In genomic region chr10:49441369-49441768, GRCm38 (mm10) we compare ENCODE assay signal across 23 mouse cellular contexts.
A peak's percentile ranks its signal among the peaks of the same experiment; 100 is the strongest.
DNase-seq lines count a peak whose midpoint lies in the region; ATAC-seq and TF ChIP-seq lines count a peak whose summit lies in the region.
"Had no signal": no experiment of that assay in that cellular context is flagged by ENCODE, and none has a peak within 500 bp of the region (broad histone marks: within the 10 kb centered on the region; RNA-seq: fewer than 3 reads in every experiment).

No protein-coding gene starts in this region.

- no peak overlapping the region for H3K9ac ChIP-seq in midbrain, embryonic 12.5 days (replicated peaks)
- no peak overlapping the region for H3K9ac ChIP-seq in intestine, postnatal 0 days (ENCODE audit: low read depth, low read length)
- H3K9ac ChIP-seq: embryonic facial prominence, embryonic 12.5 days; embryonic facial prominence, embryonic 15.5 days; forebrain, embryonic 12.5 days had no signal

- ATAC-seq in midbrain, embryonic 12.5 days (ENCODE audit: low FRiP score, low read depth), result 0 out of 2 replicates have a peak, but pooled peaks have one; percentile 19
- no peak for ATAC-seq in intestine, postnatal 0 days
- ATAC-seq: activated CD4-positive, CD25-positive, alpha-beta regulatory T cell, adult 4 months; forebrain, embryonic 14.5 days; forebrain, embryonic 16.5 days had no signal

- 87% methylated on average over 1 of the region's 1 CpGs for WGBS in midbrain, embryonic 12.5 days
- WGBS in midbrain, embryonic 10.5 days, result 85% methylated on average over 1 of the region's 1 CpGs
- WGBS in intestine, postnatal 0 days, result 71% methylated on average over 1 of the region's 1 CpGs

- peaks cover 4% of the 10 kb centered on the region; the same call in 1 of the 2 replicates for H3K4me1 ChIP-seq in midbrain, embryonic 12.5 days
- H3K4me1 ChIP-seq in midbrain, embryonic 10.5 days, result no peaks in the 10 kb centered on the region
- no peaks in the 10 kb centered on the region for H3K4me1 ChIP-seq in intestine, postnatal 0 days (replicated peaks; ENCODE audit: control insufficient read depth, insufficient read depth, low read length)
- H3K4me1 ChIP-seq: embryonic facial prominence, embryonic 12.5 days; embryonic facial prominence, embryonic 15.5 days; forebrain, embryonic 10.5 days; forebrain, embryonic 12.5 days had no signal

- no peak for TF ChIP-seq CTCF in intestine, postnatal 0 days (IDR thresholded peaks at IDR 0.05; ENCODE audit: low read depth)

- no peaks in the 10 kb centered on the region for H3K9me3 ChIP-seq in midbrain, embryonic 12.5 days
- H3K9me3 ChIP-seq in midbrain, embryonic 10.5 days (replicated peaks), result no peaks in the 10 kb centered on the region
- no peaks in the 10 kb centered on the region for H3K9me3 ChIP-seq in intestine, postnatal 0 days (ENCODE audit: control insufficient read depth)
- H3K9me3 ChIP-seq: embryonic facial prominence, embryonic 12.5 days; embryonic facial prominence, embryonic 15.5 days; forebrain, embryonic 10.5 days; forebrain, embryonic 12.5 days had no signal

- H3K4me3 ChIP-seq in midbrain, embryonic 12.5 days, result no peak overlapping the region
- no peak overlapping the region for H3K4me3 ChIP-seq in midbrain, embryonic 10.5 days
- no peak overlapping the region for H3K4me3 ChIP-seq in intestine, postnatal 0 days (ENCODE audit: low read depth, low read length)
- H3K4me3 ChIP-seq: embryonic facial prominence, embryonic 12.5 days; embryonic facial prominence, embryonic 15.5 days; erythroblast, embryonic 14.5 days; forebrain, embryonic 10.5 days; forebrain, embryonic 12.5 days had no signal

- no peaks in the 10 kb centered on the region for H3K27me3 ChIP-seq in midbrain, embryonic 12.5 days
- H3K27me3 ChIP-seq in midbrain, embryonic 10.5 days (ENCODE audit: low read depth, poor library complexity, severe bottlenecking), result no peaks in the 10 kb centered on the region
- H3K27me3 ChIP-seq in intestine, postnatal 0 days (replicated peaks; ENCODE audit: control insufficient read depth, insufficient read depth, low read length), result no peaks in the 10 kb centered on the region
- H3K27me3 ChIP-seq: embryonic facial prominence, embryonic 12.5 days; embryonic facial prominence, embryonic 15.5 days; forebrain, embryonic 12.5 days had no signal

- H3K4me2 ChIP-seq in midbrain, embryonic 12.5 days (replicated peaks), result no peak overlapping the region
- no peak overlapping the region for H3K4me2 ChIP-seq in intestine, postnatal 0 days (replicated peaks; ENCODE audit: low read depth)
- H3K4me2 ChIP-seq: embryonic facial prominence, embryonic 12.5 days; embryonic facial prominence, embryonic 15.5 days; forebrain, embryonic 12.5 days had no signal

- H3K36me3 ChIP-seq in midbrain, embryonic 12.5 days, result no peaks in the 10 kb centered on the region
- no peaks in the 10 kb centered on the region for H3K36me3 ChIP-seq in midbrain, embryonic 10.5 days
- H3K36me3 ChIP-seq in intestine, postnatal 0 days (ENCODE audit: control insufficient read depth, insufficient read depth), result no peaks in the 10 kb centered on the region
- H3K36me3 ChIP-seq: embryonic facial prominence, embryonic 12.5 days; embryonic facial prominence, embryonic 15.5 days; forebrain, embryonic 10.5 days; forebrain, embryonic 12.5 days had no signal

- no peak overlapping the region for H3K27ac ChIP-seq in midbrain, embryonic 12.5 days (replicated peaks)
- no peak overlapping the region for H3K27ac ChIP-seq in midbrain, embryonic 10.5 days (replicated peaks)
- no peak overlapping the region for H3K27ac ChIP-seq in intestine, postnatal 0 days (ENCODE audit: low read depth, low read length)
- H3K27ac ChIP-seq: embryonic facial prominence, embryonic 12.5 days; embryonic facial prominence, embryonic 15.5 days; forebrain, embryonic 10.5 days; forebrain, embryonic 12.5 days had no signal

- peak; percentile 10 to 13 for DNase-seq in cerebellum, postnatal 10 days
- no peak for DNase-seq in cerebellum, adult 11-12 months
- no peak for DNase-seq in midbrain, embryonic 10.5 days (ENCODE audit: low spot score)
- DNase-seq in 3T3-L1 (ENCODE audit: low read depth, low spot score), result peak; percentile 7
- peak; percentile 62 for DNase-seq in retina, postnatal 1 day
- DNase-seq: adrenal gland, adult 8-10 months; adrenal gland, postnatal 14 days; adrenal gland, postnatal 36 days; cerebellum, adult 18-20 months; cerebellum, adult 8-10 months; cerebellum, adult 9-11 months; cerebellum, postnatal 25 days; embryo, embryonic 11 days had no signal

Comparison
In these comparisons a context has a peak if more than half of its experiments do, and no peak if none do; other contexts are left out.
1. DNase-seq: peak in cerebellum, postnatal 10 days (2 of 2), 3T3-L1 (single experiment) and retina, postnatal 1 day (single experiment); none in cerebellum, adult 11-12 months (single experiment) and midbrain, embryonic 10.5 days (single experiment).